In the genomic region with DNA sequence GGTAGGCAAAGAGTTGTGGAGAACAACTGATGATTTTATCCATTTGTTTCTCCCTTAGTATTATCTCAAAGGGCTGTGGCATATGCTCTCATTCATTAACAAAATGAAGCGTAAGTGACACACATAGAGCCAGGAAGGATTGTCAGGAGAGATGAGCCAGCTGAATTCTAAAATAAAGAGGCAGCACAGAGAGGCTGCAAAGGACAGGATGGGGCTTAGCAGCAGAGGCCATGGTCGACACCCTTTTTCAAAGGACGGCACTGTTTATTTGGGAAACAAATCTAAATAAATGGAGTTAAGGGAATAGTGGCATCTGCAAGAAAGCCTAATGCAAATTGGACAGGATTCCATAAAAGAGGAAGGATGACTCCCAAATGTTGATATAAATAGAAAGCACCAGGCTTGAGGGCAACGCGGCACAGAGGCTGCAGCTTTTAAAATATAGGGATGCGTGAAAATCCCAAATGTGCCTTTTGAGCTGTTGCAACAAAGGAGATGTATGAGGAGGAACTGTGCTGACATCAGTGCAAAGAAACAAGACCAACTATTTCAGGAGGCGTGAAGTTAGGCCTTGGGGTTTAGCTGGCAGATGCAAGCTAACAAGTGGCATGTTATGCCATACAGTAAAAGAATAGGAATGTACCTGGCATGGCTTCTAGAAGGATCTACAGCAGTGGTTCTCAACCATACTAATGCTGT, we compare ENCODE assay signal across 16 mouse cellular contexts.
DNase-seq lines count a peak whose midpoint lies in the region; ATAC-seq and TF ChIP-seq lines count a peak whose summit lies in the region.
"Had no signal": no experiment of that assay in that cellular context is flagged by ENCODE, and none has a peak within 500 bp of the region (broad histone marks: within the 10 kb centered on the region; RNA-seq: fewer than 3 reads in every experiment).

No protein-coding gene starts in this region.

- no peaks in the 10 kb centered on the region for H3K36me3 ChIP-seq in hindbrain, postnatal 0 days (ENCODE audit: insufficient read depth, low read length)
- H3K36me3 ChIP-seq in hindbrain, embryonic 10.5 days = no peaks in the 10 kb centered on the region
- H3K36me3 ChIP-seq in neural tube, embryonic 13.5 days = no peaks in the 10 kb centered on the region
- H3K36me3 ChIP-seq: G1E; heart, embryonic 10.5 days had no signal

- 58% methylated on average over 7 of the region's 7 CpGs for WGBS in hindbrain, postnatal 0 days
- WGBS in hindbrain, embryonic 10.5 days = 83% methylated on average over 7 of the region's 7 CpGs
- WGBS in neural tube, embryonic 13.5 days = 58% methylated on average over 7 of the region's 7 CpGs

- H3K4me1 ChIP-seq in hindbrain, postnatal 0 days (ENCODE audit: insufficient read depth, low read length) = 0 out of 2 replicates have a peak, but pooled peaks cover 5% of the 10 kb centered on the region
- H3K4me1 ChIP-seq in hindbrain, embryonic 10.5 days (replicated peaks) = peaks cover 11% of the 10 kb centered on the region
- peaks cover 7% of the 10 kb centered on the region; the same call in 1 of the 2 replicates for H3K4me1 ChIP-seq in neural tube, embryonic 13.5 days (replicated peaks)
- H3K4me1 ChIP-seq: heart, embryonic 10.5 days had no signal

- DNase-seq in cerebellum, adult 18-20 months = peak; percentile 25 to 34
- DNase-seq in cerebellum, postnatal 10 days = no peak
- DNase-seq in hindbrain, postnatal 0 days (ENCODE audit: low spot score) = peak; percentile 6
- DNase-seq in hindbrain, embryonic 10.5 days (ENCODE audit: low spot score) = no peak
- no peak for DNase-seq in neural tube, embryonic 10.5 days (ENCODE audit: extremely low spot score, low spot score)
- no peak for DNase-seq in adrenal gland, adult 8-10 months
- DNase-seq: adrenal gland, postnatal 36 days; gastrocnemius, postnatal 36 days; kidney, adult 11 months; thymus, postnatal 25 days had no signal

- H3K4me3 ChIP-seq in hindbrain, postnatal 0 days (ENCODE audit: low read length) = no peak overlapping the region
- no peak overlapping the region for H3K4me3 ChIP-seq in hindbrain, embryonic 10.5 days
- H3K4me3 ChIP-seq in neural tube, embryonic 13.5 days = no peak overlapping the region
- H3K4me3 ChIP-seq: heart, embryonic 10.5 days had no signal

- ATAC-seq in hindbrain, postnatal 0 days = no peak
- 0 out of 2 replicates have a peak, but pooled peaks have one; percentile 36 for ATAC-seq in neural tube, embryonic 13.5 days (ENCODE audit: low read depth)
- ATAC-seq: activated CD4-positive, CD25-positive, alpha-beta regulatory T cell, adult 4 months; forebrain, embryonic 14.5 days had no signal

- no peak overlapping the region for H3K27ac ChIP-seq in hindbrain, postnatal 0 days
- no peak overlapping the region for H3K27ac ChIP-seq in hindbrain, embryonic 10.5 days
- no peak overlapping the region for H3K27ac ChIP-seq in neural tube, embryonic 13.5 days (replicated peaks)
- H3K27ac ChIP-seq: heart, embryonic 10.5 days; liver, embryonic 14.5 days had no signal

- no peaks in the 10 kb centered on the region for H3K9me3 ChIP-seq in hindbrain, postnatal 0 days (ENCODE audit: low read length)
- H3K9me3 ChIP-seq in hindbrain, embryonic 10.5 days = no peaks in the 10 kb centered on the region
- H3K9me3 ChIP-seq in neural tube, embryonic 13.5 days = no peaks in the 10 kb centered on the region
- H3K9me3 ChIP-seq: G1E; heart, embryonic 10.5 days had no signal

- no peak for TF ChIP-seq CTCF in hindbrain, postnatal 0 days (IDR thresholded peaks at IDR 0.05; ENCODE audit: low read depth)

- H3K9ac ChIP-seq in hindbrain, postnatal 0 days (replicated peaks; ENCODE audit: low read length) = no peak overlapping the region
- no peak overlapping the region for H3K9ac ChIP-seq in neural tube, embryonic 13.5 days
- H3K9ac ChIP-seq: liver, embryonic 14.5 days had no signal

- H3K27me3 ChIP-seq in hindbrain, postnatal 0 days (ENCODE audit: insufficient read depth, low read length) = no peaks in the 10 kb centered on the region
- H3K27me3 ChIP-seq in hindbrain, embryonic 10.5 days (ENCODE audit: insufficient read depth, poor library complexity, severe bottlenecking) = 0 out of 2 replicates have a peak, but pooled peaks cover 4% of the 10 kb centered on the region
- H3K27me3 ChIP-seq in neural tube, embryonic 13.5 days = no peaks in the 10 kb centered on the region

- no peak overlapping the region for H3K4me2 ChIP-seq in hindbrain, postnatal 0 days (ENCODE audit: low read depth, low read length)
- no peak overlapping the region for H3K4me2 ChIP-seq in neural tube, embryonic 13.5 days

Comparison
In these comparisons a context has a peak if more than half of its experiments do, and no peak if none do; other contexts are left out.
1. DNase-seq: peak in cerebellum, adult 18-20 months (2 of 2) and hindbrain, postnatal 0 days (single experiment); none in cerebellum, postnatal 10 days (0 of 2), hindbrain, embryonic 10.5 days (single experiment), neural tube, embryonic 10.5 days (single experiment) and adrenal gland, adult 8-10 months (single experiment).